Mouse (Mus musculus) embryonic facial prominence, embryonic 15.5 days (tissue): ENCODE data around the gene Lrp2. TPM values are rescaled to one million over a fixed set of nuclear protein-coding genes. Genes with fewer than 3 reads are reported as not detected.

Experiments
- ATAC-seq: fragments of 200-750 bp; cut with Nextera tagmentation; 2 replicates; pipeline ENCODE4 v1.8.0; 2017; ENCODE audit warnings: low read depth, moderate TSS enrichment; ENCODE audit not compliant: insufficient number of reproducible peaks, low FRiP score, low TSS enrichment
- H3K27ac ChIP-seq: fragments of 300-500 bp; sonication (generic); replicated peaks from 2 replicates; pipeline ENCODE4 v1.5.1; 2015; ENCODE audit warnings: mild to moderate bottlenecking, inconsistent platforms
- H3K27me3 ChIP-seq: fragments of 300-500 bp; sonication (generic); 2 replicates; pipeline ENCODE4 v1.6.1; 2015; ENCODE audit warnings: inconsistent platforms
- H3K36me3 ChIP-seq: fragments of 300-500 bp; sonication (generic); 2 replicates; pipeline ENCODE4 v1.6.1; 2015; ENCODE audit warnings: mild to moderate bottlenecking, inconsistent platforms
- H3K4me1 ChIP-seq: fragments of 300-500 bp; sonication (generic); 2 replicates; pipeline ENCODE4 v1.6.1; 2015; ENCODE audit warnings: inconsistent platforms
- H3K4me2 ChIP-seq: fragments of 300-500 bp; sonication (generic); replicated peaks from 2 replicates; pipeline ENCODE4 v1.6.1; 2015; ENCODE audit warnings: mild to moderate bottlenecking, inconsistent platforms
- H3K4me3 ChIP-seq: fragments of 300-500 bp; sonication (generic); replicated peaks from 2 replicates; pipeline ENCODE4 v1.5.1; 2015; ENCODE audit warnings: mild to moderate bottlenecking, inconsistent platforms
- H3K9ac ChIP-seq: fragments of 300-500 bp; sonication (generic); 2 replicates; pipeline ENCODE4 v1.6.1; 2015; ENCODE audit warnings: inconsistent platforms
- H3K9me3 ChIP-seq: fragments of 300-500 bp; sonication (generic); replicated peaks from 2 replicates; pipeline ENCODE4 v1.6.1; 2016; ENCODE audit warnings: inconsistent platforms
- WGBS: fragments of 180-500 bp; shearing (Covaris S2); methylation state at CpG from one replicate; pipeline ENCODE4 v1.1.7; 2015; 5-methylcytosine and 5-hydroxymethylcytosine counted together
- polyA plus RNA-seq: library from polyadenylated mRNA; unstranded; fragments of >200 nt; fragmentation: Nextera tagmentation; extraction: Ambion mirVana; gene quantifications from 2 replicates; pipeline ENCODE4 v1.2.1, GENCODE M21; 2015

The Lrp2 gene
- polyA plus RNA-seq, 1 experiment from 2014 or later, result 0.37 TPM

DNA sequence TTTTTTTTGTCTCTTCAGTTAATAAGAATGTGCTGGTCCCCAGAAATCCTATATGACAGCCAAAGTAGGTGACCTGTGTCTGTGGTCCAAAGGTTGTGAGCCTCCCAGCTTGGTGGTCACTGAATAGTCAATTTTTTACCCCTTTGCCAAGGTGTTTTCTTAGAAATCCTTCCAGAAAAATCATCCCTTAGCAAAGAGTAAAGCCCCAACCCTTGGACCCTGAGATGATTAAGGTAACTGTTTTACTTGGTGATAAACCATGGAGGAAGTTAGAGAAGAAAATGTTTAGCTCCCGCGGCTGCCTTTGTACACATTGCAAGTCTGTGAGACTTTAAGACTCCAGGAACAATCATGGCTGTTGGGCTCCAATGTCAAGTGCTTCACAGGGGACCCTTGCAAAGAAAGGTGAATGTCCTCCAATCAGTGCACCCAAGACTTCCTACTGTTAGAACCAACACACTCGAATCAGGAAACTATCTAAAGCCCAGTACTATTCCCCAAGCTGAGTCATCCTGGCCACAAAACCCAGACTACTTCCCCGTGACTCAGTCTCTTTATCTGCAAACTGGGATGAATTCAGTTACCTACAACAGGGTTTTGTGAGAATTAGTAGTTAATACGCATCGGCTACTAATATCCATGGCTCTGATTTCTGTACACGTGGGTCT is 18.0 kb upstream of the Lrp2 start:
- 84% methylated on average over 7 of the region's 7 CpGs for WGBS
- no peak overlapping the region for H3K27ac ChIP-seq
- no peaks in the 10 kb centered on the region for H3K4me1 ChIP-seq
- no peaks in the 10 kb centered on the region for H3K36me3 ChIP-seq
- no peak for ATAC-seq
- no peak overlapping the region for H3K4me3 ChIP-seq
- H3K4me2 ChIP-seq, result no peak overlapping the region
- no peak overlapping the region for H3K9ac ChIP-seq
- H3K9me3 ChIP-seq, result no peaks in the 10 kb centered on the region
- H3K27me3 ChIP-seq, result no peaks in the 10 kb centered on the region

- 0 out of 2 replicates have a peak, but pooled peaks cover 1% of the 10 kb centered on the region for H3K4me1 ChIP-seq
- H3K36me3 ChIP-seq, result no peaks in the 10 kb centered on the region
- no peaks in the 10 kb centered on the region for H3K9me3 ChIP-seq
- H3K27ac ChIP-seq, result no peak overlapping the region
- H3K9ac ChIP-seq, result no peak overlapping the region
- WGBS, result 75% methylated on average over 2 of the region's 2 CpGs
- no peak for ATAC-seq
- H3K4me2 ChIP-seq, result no peak overlapping the region
- H3K4me3 ChIP-seq, result no peak overlapping the region
- peaks cover 18% of the 10 kb centered on the region for H3K27me3 ChIP-seq
Measured at GRCm38 (mm10) chr2:69593168-69593567, 7.3 kb upstream of the Lrp2 start.

GRCm38 (mm10) chr2:69592536-69592935 is 6.7 kb upstream of the Lrp2 start:
- Histone ChIP-seq H3K27me3 (peaks cover 24% of the 10 kb centered on the region), H3K27ac (no peak overlapping the region), H3K9ac (no peak overlapping the region), H3K36me3 (no peaks in the 10 kb centered on the region), H3K4me2 (no peak overlapping the region), H3K9me3 (no peaks in the 10 kb centered on the region), H3K4me3 (no peak overlapping the region), H3K4me1 (peaks cover 7% of the 10 kb centered on the region)
- ATAC-seq, result no peak
- 24% methylated on average over 1 of the region's 1 CpGs for WGBS

GRCm38 (mm10) chr2:69591966-69592505 is 6.2 kb upstream of the Lrp2 start:
- no peak for ATAC-seq
- peaks cover 29% of the 10 kb centered on the region for H3K27me3 ChIP-seq
- peaks cover 12% of the 10 kb centered on the region for H3K4me1 ChIP-seq
- H3K4me3 ChIP-seq, result no peak overlapping the region
- H3K9ac ChIP-seq, result no peak overlapping the region
- no peaks in the 10 kb centered on the region for H3K36me3 ChIP-seq
- no peaks in the 10 kb centered on the region for H3K9me3 ChIP-seq
- H3K27ac ChIP-seq, result no peak overlapping the region
- 58% methylated on average over 7 of the region's 7 CpGs for WGBS
- H3K4me2 ChIP-seq, result no peak overlapping the region

DNA sequence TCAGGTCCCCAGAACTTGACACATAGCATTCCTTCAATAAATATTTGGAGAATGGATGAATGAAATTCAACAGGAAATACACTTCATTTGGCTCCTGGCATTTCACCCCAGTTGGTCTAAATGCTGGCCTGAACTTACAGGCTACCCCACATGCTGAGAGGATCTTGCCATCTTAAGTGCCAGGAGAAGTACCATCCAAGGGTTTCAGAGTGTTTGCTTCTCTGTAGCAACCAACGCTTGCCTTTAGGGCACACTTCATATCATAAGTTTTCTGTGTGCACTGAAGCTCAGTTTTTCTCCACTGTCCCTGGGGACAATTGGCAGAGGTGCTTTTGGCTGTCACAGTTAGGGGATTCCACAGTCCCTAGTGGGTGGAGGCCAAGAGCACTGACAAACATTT is 4.7 kb upstream of the Lrp2 start:
- WGBS, result 77% methylated on average over 1 of the region's 1 CpGs
- Histone ChIP-seq H3K9me3 (no peaks in the 10 kb centered on the region), H3K9ac (no peak overlapping the region), H3K27me3 (peaks cover 42% of the 10 kb centered on the region), H3K27ac (no peak overlapping the region), H3K4me1 (peaks cover 25% of the 10 kb centered on the region), H3K4me2 (no peak overlapping the region), H3K4me3 (no peak overlapping the region), H3K36me3 (no peaks in the 10 kb centered on the region)
- no peak for ATAC-seq

DNA sequence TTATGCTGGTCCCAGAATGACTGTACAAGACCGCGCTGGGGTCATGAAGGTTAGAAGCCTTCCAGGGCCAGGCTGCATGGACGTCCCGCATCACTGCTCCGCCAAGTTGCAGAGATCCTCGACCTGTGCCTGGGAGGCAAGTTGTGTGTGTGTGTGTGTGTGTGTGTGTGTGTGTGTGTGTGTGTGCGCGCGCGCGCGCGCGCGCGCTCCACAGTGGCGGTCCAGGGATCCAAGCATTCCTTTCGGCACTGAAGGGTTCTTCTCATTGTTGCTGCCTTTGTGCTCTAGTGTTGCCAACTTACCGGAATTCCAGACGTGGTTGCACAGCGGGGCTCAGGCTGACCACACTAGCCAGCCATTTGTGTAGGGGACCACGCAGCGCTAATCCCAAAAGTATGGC is 2.0 kb upstream of the Lrp2 start:
- no peak for ATAC-seq
- peaks cover 36% of the 10 kb centered on the region for H3K4me1 ChIP-seq
- H3K9me3 ChIP-seq, result no peaks in the 10 kb centered on the region
- peaks cover 68% of the 10 kb centered on the region for H3K27me3 ChIP-seq
- no peaks in the 10 kb centered on the region for H3K36me3 ChIP-seq
- H3K4me2 ChIP-seq, result peak overlapping the region; percentile 98
- no peak overlapping the region for H3K9ac ChIP-seq
- peak overlapping the region; percentile 34 for H3K4me3 ChIP-seq
- 1% methylated on average over 23 of the region's 23 CpGs for WGBS
- H3K27ac ChIP-seq, result no peak overlapping the region

GRCm38 (mm10) chr2:69586821-69587728 is 1.2 kb upstream of the Lrp2 start:
- H3K9ac ChIP-seq, result no peak overlapping the region
- H3K4me1 ChIP-seq, result peaks cover 36% of the 10 kb centered on the region
- no peaks in the 10 kb centered on the region for H3K36me3 ChIP-seq
- no peak overlapping the region for H3K27ac ChIP-seq
- ATAC-seq, result no peak
- WGBS, result under 1% methylated on average over 26 of the region's 26 CpGs
- peak overlapping the region; percentile 34 for H3K4me3 ChIP-seq
- H3K27me3 ChIP-seq, result peaks cover 76% of the 10 kb centered on the region
- peak overlapping the region; percentile 98 for H3K4me2 ChIP-seq
- H3K9me3 ChIP-seq, result no peaks in the 10 kb centered on the region

GRCm38 (mm10) chr2:69585191-69585885 is 527 bp downstream of the Lrp2 start:
- Histone ChIP-seq H3K4me1 (peaks cover 36% of the 10 kb centered on the region), H3K4me2 (peak overlapping the region; percentile 98), H3K27ac (no peak overlapping the region), H3K4me3 (peak overlapping the region; percentile 52), H3K27me3 (peaks cover 76% of the 10 kb centered on the region), H3K9me3 (no peaks in the 10 kb centered on the region), H3K9ac (peak overlapping the region; percentile 2; the same call in 1 of the 2 replicates), H3K36me3 (no peaks in the 10 kb centered on the region)
- under 1% methylated on average over 61 of the region's 61 CpGs for WGBS
- ATAC-seq, result 0 out of 2 replicates have a peak, but pooled peaks have one; percentile 39

DNA sequence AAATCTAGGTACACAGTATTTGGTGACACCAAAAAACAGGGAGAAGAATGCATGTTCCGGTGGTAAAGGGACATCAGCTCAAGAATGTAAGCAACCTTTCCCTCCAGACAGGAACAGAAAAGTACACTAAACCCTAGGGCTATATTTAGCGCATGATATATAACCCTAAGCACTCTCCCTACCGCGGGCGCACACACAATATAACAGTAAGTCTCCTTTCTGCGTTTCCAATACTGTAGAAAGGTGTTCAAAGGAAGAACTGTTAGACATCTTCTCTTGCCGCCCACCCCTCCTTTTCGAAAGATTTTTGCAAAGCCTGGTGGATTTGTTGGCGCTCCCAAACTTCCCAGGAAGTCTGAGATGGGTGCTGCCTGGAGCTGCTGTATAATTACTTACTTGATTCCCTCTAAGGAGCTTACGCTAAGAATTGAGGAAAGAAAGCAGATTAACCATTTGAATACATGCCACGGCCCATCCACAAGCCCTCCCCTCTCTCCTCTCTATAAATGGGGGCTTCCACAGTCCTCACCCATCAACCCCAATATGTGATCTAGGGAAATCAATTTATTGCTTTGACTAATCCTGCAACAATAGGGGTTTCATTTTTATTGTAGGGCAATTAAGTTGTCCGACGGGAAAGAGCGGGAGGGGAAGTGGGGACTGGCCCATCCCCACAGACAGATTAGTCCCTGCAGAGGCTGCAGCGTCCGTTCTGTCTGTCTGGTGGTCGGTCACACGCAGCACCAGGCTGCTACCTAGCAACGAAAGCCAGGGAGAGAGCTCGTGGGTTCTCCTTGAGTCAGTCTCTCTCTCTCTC is 1.5 kb downstream of the Lrp2 start:
- Histone ChIP-seq H3K9me3 (no peaks in the 10 kb centered on the region), H3K4me1 (peaks cover 36% of the 10 kb centered on the region), H3K36me3 (no peaks in the 10 kb centered on the region), H3K9ac (no peak overlapping the region), H3K4me3 (peak overlapping the region; percentile 19), H3K4me2 (peak overlapping the region; percentile 98), H3K27ac (no peak overlapping the region), H3K27me3 (peaks cover 68% of the 10 kb centered on the region)
- WGBS, result 5% methylated on average over 20 of the region's 20 CpGs
- ATAC-seq, result no peak

- H3K9ac ChIP-seq, result no peak overlapping the region
- H3K9me3 ChIP-seq, result no peaks in the 10 kb centered on the region
- no peak overlapping the region for H3K4me3 ChIP-seq
- peaks cover 32% of the 10 kb centered on the region for H3K4me1 ChIP-seq
- H3K4me2 ChIP-seq, result no peak overlapping the region
- peaks cover 55% of the 10 kb centered on the region for H3K27me3 ChIP-seq
- no peak overlapping the region for H3K27ac ChIP-seq
- no peaks in the 10 kb centered on the region for H3K36me3 ChIP-seq
- ATAC-seq, result no peak
- WGBS, result 31% methylated on average over 7 of the region's 7 CpGs
Measured at GRCm38 (mm10) chr2:69582861-69583260, 3.0 kb downstream of the Lrp2 start.
